Mouse (Mus musculus): Measurements from ENCODE around the gene Cldn13. TPM values are rescaled to one million over a fixed set of nuclear protein-coding genes. Genes with fewer than 3 reads are reported as not detected.
"Not testable (repeated sequence)": the region's sequence is repeated elsewhere in the genome, so short reads cannot be mapped to it uniquely, and the experiment has no call there.

Gene Cldn13
- total RNA-seq (2021), result not detected
- long read RNA-seq, experiment 1, result 0 reads
- long read RNA-seq, experiment 2, result 0 reads

- DNase-seq (ENCODE audit: low spot score in 2 of 2), result no peak
Observed at GRCm38 (mm10) chr5:134915311-134915710, at the start of gene Cldn13. Gene Cldn13, minus strand, starts transcription at chr5:134915526.

- DNase-seq (ENCODE audit: low spot score in 2 of 2), result not testable (repeated sequence)
Observed at GRCm38 (mm10) chr5:134964655-134965054, 49.3 kb upstream of the Cldn13 start.

- no peak for DNase-seq (ENCODE audit: low spot score in 2 of 2)
Observed at GRCm38 (mm10) chr5:134963546-134963945, 48.2 kb upstream of the Cldn13 start.

GRCm38 (mm10) chr5:134961519-134961918 is 46.2 kb upstream of the Cldn13 start:
- no peak for DNase-seq (ENCODE audit: low spot score in 2 of 2)

GRCm38 (mm10) chr5:134960430-134960829 is 45.1 kb upstream of the Cldn13 start:
- DNase-seq (ENCODE audit: low spot score in 2 of 2), result no peak

GRCm38 (mm10) chr5:134959114-134959513 is 43.8 kb upstream of the Cldn13 start:
- no peak for DNase-seq (ENCODE audit: low spot score in 2 of 2)

GRCm38 (mm10) chr5:134955491-134955890 is 40.2 kb upstream of the Cldn13 start:
- no peak for DNase-seq (ENCODE audit: low spot score in 2 of 2)

GRCm38 (mm10) chr5:134951053-134951884 is 35.9 kb upstream of the Cldn13 start:
- DNase-seq (ENCODE audit: low spot score in 2 of 2), result no peak

GRCm38 (mm10) chr5:134948085-134948439 is 32.7 kb upstream of the Cldn13 start:
- no peak for DNase-seq (ENCODE audit: low spot score in 2 of 2)

- DNase-seq (ENCODE audit: low spot score in 2 of 2), result no peak
Observed at GRCm38 (mm10) chr5:134947420-134948084, 32.2 kb upstream of the Cldn13 start.

GRCm38 (mm10) chr5:134946857-134947255 is 31.5 kb upstream of the Cldn13 start, which contains the start of gene Cldn4:
Gene Cldn4, minus strand, starts transcription at chr5:134946934.
- no peak for DNase-seq (ENCODE audit: low spot score in 2 of 2)

GRCm38 (mm10) chr5:134946063-134946856 is 30.9 kb upstream of the Cldn13 start:
- no peak for DNase-seq (ENCODE audit: low spot score in 2 of 2)

GRCm38 (mm10) chr5:134945266-134945959 is 30.1 kb upstream of the Cldn13 start:
- no peak for DNase-seq (ENCODE audit: low spot score in 2 of 2)

GRCm38 (mm10) chr5:134944179-134944578 is 28.9 kb upstream of the Cldn13 start:
- no peak for DNase-seq (ENCODE audit: low spot score in 2 of 2)

GRCm38 (mm10) chr5:134942740-134943139 is 27.4 kb upstream of the Cldn13 start:
- no peak for DNase-seq (ENCODE audit: low spot score in 2 of 2)

- DNase-seq (ENCODE audit: low spot score in 2 of 2), result no peak
Observed at GRCm38 (mm10) chr5:134941472-134942209, 26.3 kb upstream of the Cldn13 start.

GRCm38 (mm10) chr5:134939554-134939953 is 24.2 kb upstream of the Cldn13 start:
- DNase-seq (ENCODE audit: low spot score in 2 of 2), result not testable (repeated sequence)

- DNase-seq (ENCODE audit: low spot score in 2 of 2), result no peak
Observed at GRCm38 (mm10) chr5:134939069-134939468, 23.7 kb upstream of the Cldn13 start.

GRCm38 (mm10) chr5:134936626-134937185 is 21.4 kb upstream of the Cldn13 start:
- DNase-seq (ENCODE audit: low spot score in 2 of 2), result no peak

GRCm38 (mm10) chr5:134936051-134936450 is 20.7 kb upstream of the Cldn13 start:
- DNase-seq (ENCODE audit: low spot score in 2 of 2), result no peak

Measured in layer of hippocampus, postnatal 14 days (tissue).